Mouse (Mus musculus): ENCODE measurements at regions not wholly inside any gene's neighbourhood (a gene's known extent, or its start where the extent isn't known, plus 50 kb on each side); places are given as distances from the start of the nearest gene placed in this dataset.
"Not testable (repeated sequence)": the region's sequence is repeated elsewhere in the genome, so short reads cannot be mapped to it uniquely, and the experiment has no call there.

DNA sequence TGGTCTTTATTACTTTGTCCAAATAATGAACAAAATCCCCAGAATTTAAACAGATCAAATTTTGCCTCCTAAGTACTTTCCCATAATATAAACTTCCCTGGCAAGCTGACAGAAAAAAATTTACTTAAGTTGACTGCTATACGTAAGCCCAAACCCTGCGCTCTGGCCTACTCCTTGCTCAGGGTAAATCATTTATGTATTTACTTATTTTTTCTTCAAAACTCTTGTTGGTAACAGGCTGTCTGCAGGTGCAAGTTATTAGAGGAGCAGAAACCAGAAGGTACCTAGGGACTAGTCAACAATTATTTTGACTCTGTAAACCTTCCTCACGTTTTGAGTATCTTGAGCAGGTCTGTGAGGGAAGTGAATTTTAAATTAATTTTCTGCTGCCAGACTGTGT lies 2615.7 kb downstream of the Poteg start:
- DNase-seq (ENCODE audit: low spot score in 2 of 2) = no peak

DNA sequence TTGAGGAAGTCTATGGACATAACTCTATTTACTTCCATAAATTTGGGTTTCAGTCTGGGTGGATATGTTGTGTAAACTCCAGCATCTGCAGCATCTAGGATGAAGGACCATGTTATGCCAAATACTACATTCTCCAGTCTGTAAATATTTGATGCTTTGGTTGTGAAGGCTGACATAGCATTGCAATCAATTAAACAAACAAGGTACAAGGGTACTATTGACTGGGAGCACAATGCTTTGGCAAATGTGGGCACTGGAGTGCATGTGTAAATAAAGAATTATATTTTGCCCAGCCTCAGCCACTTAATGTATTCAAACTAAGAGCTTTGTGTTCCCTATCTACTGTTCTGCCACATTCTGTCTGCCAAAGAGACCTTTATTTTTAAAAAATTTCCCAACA lies 2630.3 kb downstream of the Poteg start:
- no peak for DNase-seq (ENCODE audit: low spot score in 2 of 2)

DNA sequence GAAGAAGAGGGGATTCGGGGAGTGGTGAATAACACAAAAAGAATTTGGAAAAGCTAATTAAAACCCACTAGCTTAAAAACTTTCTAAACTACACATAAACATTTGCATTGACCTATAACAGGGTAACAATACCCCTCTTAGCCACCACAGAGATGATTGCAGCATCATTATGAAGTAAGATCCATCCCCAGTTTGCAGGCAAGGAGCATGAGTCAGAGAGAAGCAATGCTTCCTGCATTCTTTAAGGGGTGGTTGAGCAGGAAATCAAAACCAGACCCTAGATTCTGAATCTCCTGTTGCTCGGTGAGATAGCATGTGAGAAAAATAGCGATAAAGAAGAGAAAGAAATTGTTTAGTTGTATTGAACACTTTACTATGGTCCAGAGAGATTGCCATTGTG lies 2680.3 kb downstream of the Poteg start:
- no peak for DNase-seq (ENCODE audit: low spot score in 2 of 2)

DNA sequence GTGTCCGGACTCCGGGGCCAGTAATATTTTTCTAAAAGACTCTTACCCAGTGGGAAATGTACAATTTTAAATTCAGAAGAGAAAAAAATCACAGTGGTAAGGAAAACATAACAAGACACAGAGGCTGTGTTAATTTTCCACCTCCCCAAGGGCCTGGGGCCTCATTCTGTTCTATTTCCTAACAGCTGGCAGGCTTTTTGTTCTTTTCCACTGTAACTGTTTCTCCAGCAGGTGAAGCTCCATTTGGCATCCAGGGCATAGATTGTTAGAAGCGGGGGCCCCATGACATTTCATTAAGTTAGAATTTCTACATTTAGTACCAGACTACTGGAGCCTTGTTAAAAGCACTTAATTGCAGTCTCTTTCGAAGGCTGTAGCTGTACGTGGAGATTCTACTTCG lies 2687.5 kb downstream of the Poteg start:
- DNase-seq (ENCODE audit: low spot score in 2 of 2) = no peak

DNA sequence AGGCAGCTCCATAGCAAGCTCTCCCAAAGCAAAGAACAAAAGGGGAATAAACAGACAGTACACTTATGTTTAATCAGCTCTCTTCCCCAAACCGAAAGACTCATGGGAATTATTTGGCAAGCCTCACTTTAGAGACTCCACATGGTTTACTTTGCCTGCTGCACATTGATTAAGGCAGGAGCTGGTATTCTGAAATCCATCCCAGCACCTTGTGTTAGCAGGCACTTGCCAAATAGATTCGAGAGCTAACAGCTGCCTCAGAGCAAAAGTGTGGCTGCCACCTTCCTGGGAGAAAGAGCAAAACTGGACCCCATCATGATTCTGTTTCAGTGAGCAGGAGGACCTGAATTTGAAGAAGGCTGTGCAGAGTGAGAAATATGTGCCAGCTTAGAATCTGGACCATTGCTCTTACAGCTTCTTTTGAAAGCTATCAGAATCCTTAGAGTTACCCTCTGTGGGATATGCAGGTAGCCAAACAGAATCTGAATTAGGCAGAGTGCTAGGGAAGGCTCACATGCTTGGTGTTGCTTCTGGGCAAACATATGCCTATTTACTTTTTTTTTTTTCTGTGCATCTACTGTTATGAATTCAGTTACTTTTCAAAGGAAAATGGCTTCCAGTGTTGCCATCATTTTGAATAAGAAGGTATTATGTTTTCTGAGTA lies 2703.8 kb downstream of the Poteg start:
- DNase-seq (ENCODE audit: low spot score in 2 of 2) = peak in 1 of 2 experiments; percentile 38

DNA sequence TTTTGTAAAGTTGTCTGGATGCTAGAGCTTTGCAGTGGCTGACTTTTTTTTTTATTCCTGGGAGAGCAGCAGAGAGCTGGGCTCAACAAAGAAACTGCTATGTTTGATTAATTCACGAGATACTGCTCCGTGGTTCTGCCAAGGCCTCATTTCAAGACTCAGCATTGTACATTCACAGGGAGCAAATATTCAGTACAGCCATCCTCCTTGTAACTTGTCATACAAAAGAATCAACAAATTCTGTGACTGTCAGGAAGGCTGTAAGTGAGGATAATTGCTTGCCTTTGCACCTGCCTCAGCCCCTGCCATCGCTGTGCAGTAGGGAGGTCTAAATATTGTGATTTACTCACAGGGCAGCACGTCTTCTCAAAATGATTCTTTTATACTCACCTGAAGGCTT lies 2705.5 kb downstream of the Poteg start:
- DNase-seq (ENCODE audit: low spot score in 2 of 2) = no peak

DNA sequence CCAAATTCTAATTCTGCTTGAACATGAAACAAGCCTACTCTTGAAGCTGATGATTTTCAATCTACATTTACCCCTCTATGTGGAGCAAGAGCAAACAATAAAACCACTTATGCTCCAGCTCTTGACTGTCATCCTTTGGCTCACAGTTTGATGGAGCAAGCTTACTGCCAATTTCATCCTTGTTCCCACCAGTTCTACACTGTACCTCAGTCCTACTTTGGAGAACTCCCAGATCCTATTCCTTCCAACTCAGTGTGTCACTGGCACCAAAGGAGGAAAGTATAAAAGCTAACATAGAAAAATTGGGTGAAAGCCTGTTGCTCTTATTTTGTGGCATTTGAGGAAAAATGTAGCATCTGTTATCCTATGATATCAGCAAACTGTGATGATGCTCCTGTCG lies 2724.4 kb downstream of the Poteg start:
- DNase-seq (ENCODE audit: low spot score in 2 of 2) = peak; percentile 37 to 41

DNA sequence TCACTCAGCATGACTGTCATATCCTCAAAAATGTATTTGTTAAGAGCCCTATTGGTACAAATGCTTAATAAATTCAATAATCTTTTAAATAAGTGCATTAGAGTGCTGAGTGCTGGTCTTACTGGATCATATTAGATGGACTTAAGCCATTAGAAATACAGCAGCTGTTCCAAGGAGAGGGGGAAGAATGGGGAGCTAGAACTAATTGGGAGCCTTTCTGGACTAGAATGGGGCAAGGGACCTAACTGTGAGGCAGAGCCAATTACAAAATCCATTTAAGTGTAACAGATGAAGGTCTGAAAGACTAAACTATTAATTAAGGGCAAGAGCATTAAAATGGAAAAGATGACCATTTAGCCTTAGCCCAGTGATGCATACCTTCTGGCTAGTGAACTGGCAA lies 2755.3 kb downstream of the Poteg start:
- DNase-seq (ENCODE audit: low spot score in 2 of 2) = not testable (repeated sequence)

DNA sequence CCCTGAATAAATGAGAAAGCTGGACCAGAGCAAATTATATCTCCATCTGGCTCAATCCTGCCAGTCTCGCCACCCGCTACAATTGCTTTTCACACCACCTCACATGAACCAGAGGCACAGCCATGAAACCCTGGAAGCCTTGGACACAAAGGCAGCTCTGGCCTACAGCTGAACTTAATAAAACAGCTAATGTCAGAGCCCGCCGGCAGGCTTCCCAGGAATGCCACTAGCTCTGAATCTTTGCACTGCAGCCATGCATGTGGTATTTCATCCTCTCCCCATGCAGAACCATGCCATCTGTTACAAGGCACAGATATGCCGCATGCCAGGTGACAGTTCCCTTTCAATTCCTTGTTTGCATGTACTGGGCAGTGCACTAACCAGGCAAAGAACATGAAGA lies 2779.9 kb downstream of the Poteg start:
- peak; percentile 28 to 37 for DNase-seq (ENCODE audit: low spot score in 2 of 2)

DNA sequence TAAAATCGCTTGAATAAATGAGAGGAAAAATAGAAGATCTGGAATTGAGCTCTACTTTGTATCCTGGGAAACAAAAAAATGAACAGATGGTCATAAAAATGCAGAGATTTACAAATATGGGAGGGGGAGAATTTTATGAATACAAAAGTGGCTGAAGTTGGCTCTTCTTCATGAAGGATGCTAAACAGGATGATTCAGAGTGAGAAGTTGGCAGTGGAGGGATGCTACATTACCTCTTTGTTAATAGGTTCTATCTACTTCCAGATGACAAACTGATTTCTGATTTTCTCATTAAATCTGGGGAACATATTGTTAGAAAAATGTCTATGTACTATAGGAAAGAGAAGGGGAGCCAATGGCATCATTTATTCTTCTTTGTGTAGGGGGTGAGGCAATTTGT lies 2785.8 kb downstream of the Poteg start:
- DNase-seq (ENCODE audit: low spot score in 2 of 2) = no peak

DNA sequence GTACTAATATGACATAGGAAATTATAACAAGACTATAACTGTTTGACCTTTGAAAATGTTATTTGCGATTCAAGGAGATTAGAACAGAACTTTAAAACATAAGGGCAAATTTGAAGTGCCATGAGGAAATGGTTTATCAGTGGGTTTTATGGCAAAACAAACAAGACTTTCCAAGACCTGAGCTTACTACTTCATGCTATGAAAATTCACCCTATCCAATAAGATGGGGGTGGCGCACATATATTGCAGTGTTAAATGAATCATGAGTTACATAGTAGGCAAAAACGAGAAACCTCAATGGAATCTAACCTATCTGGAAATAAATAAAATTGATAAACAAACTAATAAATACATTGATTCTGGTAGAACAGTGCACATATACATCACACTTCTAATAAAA lies 2804.3 kb downstream of the Poteg start:
- DNase-seq (ENCODE audit: low spot score in 2 of 2) = no peak

DNA sequence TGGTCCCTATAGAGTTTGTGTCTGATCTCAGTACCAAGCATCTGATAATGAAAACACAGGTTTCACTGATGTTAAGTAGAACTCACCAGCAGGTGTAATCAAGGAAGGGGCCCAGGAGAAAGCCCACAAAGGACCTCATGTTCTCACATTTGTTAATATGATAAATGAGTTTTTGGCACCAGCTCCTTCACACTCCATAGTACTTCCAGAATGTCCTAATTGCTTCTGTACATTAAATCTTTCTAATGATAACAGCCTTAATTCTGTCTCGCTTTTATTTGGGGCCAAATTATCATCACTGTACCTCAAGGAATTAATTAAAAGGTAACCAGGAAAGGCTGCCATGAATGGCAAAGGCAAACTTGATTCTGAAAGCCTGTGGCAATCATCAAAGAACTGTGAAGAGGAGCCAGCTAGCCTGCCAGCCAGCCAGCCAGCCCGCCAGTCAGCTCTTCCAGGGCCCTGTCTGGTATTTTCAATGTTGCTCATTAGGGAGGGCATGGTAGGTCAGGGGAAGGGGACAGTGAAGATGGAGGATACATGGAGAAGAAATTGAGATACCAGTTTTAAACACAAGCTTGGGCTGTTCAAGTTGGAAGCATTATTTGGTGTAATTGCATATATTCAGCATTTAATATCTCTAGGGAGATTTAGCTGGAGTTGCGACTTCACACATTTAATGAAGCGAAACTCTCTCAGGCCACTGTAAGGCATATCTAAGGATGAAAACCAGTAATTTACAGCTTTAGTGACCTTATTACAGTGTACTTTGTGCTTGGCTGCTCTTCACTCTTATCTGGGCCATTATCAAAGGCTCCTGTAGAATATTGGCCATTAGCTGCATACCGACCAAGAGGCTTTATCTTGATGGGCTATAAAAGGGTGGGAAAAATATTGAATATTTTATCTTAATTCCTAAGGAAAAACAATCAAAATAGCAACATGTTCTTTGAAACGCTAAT lies 2822.8 kb downstream of the Poteg start:
- no peak for DNase-seq (ENCODE audit: low spot score in 2 of 2)

DNA sequence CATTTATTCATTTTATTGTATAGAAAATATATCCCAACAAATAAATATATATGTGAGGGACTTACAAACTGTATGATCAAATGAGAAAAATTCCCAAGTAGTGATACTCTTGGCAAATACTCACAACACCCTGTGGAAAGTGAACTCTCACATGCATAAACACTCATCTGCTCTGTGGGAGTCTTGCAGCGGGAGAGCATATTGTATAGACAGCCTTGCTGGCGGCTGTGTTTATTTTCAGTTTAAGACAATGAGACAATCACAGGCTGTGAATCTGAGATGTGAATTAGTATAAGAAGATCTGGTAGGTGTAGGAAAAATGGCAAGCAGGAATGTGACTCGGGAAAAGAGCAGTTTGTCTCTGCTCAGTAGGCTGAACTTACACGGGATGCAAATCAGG lies 2841.7 kb downstream of the Poteg start:
- DNase-seq (ENCODE audit: low spot score in 2 of 2) = peak; percentile 27 to 56

DNA sequence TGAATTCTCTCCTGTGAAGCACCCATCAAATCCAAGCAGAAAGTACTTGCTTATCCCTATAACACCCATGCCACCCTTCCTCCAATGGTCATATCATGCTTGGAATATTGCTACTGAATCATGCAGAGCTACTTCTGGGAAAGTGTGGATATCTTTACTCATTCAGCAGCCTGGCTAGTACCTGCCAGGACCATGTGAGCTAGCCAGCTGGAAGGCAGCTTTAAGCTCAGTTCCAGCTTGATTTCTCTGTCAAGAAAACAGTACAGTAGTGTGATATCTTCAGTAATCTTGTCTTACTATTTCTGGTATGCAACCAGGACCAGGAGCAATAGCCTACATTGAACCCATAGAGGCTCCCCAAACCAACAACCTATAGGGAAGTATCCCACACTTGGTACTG lies 2883.7 kb downstream of the Poteg start:
- peak; percentile 15 to 19 for DNase-seq (ENCODE audit: low spot score in 2 of 2)

DNA sequence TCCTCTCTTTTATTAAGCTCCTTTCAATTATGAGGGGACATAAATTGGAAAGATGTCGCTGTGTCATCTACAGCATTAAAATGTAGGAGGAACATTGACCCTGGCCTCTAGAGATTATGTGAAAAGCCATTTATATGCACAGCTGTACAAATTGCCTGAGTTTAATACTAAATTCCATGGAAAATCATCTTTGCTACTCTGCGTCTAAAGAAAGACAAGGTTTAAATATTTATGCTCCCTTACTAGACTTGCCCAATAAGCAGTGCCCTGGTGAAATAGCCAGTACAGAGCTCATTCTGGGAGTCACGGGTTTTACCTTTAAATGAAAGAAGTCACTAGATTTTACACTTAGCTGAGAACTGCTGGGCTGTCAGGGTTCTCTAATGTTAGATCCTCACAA lies 2885.9 kb downstream of the Poteg start:
- DNase-seq (ENCODE audit: low spot score in 2 of 2) = no peak

DNA sequence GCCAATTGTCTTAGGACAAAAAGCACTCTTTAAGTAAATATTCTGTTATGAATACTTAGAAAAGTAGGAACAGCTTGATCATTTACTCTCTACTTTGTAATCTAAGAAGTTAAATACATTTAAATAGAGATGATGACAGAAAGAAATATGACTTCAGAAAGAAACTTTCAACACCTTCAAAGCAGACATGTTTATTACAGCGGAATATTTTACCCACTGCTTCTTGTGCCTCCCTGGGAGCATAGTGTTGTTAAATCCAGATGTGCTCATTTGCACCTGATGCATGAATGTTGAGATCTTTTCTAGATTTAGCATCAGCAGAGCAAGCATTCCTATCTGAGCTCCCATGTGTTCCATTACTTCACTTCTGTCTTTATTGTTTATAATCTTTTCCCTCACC lies 2912.0 kb downstream of the Poteg start:
- no peak for DNase-seq (ENCODE audit: low spot score in 2 of 2)

DNA sequence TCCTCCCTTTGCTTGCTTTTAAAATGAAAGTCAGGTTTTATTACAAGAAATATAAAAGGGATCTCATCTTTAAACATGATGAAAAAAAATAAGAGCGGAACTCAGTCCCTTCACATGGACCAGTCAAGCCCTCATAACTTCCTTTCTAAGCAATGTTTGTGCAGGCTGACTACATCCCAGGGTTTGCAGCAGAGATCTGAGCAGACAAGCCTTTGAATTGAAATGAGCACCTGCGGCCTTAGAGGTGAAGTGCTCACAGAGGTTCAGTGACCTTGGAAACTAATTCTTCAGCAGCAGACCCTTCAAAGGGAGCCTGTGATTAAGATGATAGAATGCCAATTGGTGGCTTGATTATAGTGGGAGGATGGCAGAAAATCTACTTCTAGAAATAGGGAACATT lies 2918.3 kb downstream of the Poteg start:
- no peak for DNase-seq (ENCODE audit: low spot score in 2 of 2)

DNA sequence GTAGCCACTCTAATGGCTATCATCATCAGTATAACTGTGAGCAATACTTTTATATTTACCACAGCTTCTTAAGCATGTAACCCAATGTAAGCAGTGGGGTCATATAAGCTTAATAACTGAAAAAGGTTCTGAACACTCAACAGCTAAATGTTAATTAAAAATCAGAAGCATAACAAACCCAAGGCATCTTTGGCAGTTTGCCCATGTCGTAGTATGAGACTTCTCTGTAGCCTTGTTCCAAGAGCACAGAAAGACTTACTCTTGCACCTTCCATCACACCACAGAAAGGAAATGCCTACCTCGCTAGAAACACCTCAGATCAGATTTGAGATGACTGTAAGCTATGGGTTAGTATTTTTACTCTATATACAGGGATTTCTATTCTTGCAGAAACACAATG lies 2944.5 kb downstream of the Poteg start:
- no peak for DNase-seq (ENCODE audit: low spot score in 2 of 2)

DNA sequence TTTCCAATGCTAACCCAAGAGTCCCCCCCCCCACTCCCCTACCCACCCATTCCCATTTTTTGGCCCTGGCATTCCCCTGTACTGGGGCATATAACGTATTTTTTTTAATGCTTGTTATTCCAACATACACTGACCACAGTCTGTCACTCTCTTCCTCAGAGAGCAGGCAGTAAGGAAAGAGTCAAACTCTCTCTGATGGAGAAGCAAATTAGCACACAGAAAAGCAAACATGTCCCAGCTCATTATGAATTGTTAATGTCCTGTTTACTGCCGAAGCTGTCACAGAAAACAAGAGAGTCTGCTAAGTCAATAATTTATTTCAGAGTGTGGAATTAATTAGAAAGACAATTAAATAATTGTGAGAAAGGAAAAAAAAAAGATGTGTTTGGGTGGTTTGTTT lies 2989.1 kb upstream of the 5930422O12Rik start:
- no peak for DNase-seq (ENCODE audit: low spot score in 2 of 2)

DNA sequence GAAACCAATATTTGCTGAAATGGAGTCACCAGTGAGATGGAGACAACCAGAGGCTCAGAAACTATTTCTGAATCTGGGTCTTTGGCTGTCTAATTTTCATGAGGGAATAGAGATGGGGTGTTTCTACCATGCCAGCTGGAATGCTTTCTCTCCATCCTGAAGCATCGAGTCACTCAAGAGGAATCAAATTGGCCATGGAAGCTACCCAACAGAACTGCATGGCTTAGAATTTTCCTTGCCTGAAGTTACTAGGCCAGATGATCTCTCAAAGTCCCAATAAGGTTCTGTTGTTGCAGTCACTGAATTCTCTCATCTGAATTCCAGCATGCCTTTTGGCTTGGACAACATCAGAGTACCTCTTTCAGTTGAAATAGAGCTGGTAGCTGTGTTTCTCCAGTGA lies 2986.7 kb upstream of the 5930422O12Rik start:
- DNase-seq (ENCODE audit: low spot score in 2 of 2) = no peak

DNA sequence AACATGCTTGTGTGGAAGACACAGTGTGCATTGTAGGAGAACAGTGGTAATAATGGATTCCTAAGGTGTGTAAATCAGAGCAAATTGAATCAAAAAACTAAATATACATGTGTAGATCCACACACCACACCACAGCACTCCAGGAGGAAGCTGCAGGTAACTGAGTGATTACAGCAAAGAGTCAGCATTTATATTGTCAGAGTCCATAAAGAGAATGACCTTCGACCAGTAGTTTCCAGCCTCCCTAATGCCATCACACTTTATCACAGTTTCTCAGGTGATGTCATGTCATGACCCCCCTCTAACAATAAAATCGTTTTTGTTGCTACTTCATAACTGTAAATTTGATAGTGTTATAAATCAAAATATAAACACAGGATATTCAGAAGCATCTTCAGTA lies 2984.6 kb upstream of the 5930422O12Rik start:
- DNase-seq (ENCODE audit: low spot score in 2 of 2) = no peak

DNA sequence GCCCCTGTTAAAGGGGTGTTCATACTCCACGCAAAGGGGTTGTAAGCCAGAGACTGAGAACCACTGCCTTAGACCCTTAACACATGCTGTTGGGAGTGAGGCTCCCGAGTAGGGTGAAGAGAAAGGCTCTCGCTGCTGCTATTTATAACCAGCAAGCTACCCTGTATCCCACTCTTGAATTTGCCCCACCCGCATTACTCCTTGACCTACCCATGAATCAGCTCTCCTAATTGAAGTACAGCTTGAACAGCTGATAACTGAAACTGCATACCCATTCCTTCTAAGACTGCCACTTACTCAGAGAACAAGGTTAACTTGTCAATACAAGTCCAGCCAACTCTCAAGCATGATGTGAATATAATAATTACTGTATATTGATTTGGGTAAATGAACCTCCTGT lies 2984.2 kb upstream of the 5930422O12Rik start:
- no peak for DNase-seq (ENCODE audit: low spot score in 2 of 2)

DNA sequence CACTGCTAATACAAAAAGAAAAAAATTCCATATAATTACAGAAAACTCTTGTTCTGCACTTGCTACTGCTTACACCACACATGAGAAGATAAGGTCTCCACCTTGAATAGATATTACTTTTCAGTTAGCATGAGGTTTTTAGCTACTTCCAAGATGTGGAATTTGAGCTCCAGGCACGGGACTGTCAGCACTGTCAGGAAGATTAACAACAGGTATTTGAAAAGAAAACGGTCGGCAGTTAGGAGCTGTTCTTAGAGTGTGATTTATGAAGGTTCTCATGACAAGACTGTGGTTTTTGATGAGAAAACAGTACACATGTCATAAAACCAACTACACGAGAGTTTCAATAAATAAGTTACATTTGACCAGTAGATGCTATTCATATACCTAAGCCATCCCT lies 2970.4 kb upstream of the 5930422O12Rik start:
- no peak for DNase-seq (ENCODE audit: low spot score in 2 of 2)

Data from right cerebral cortex, postnatal 10 days (tissue).